Mouse (Mus musculus): ENCODE results near the gene Terf2ip. TPM values are rescaled to one million over a fixed set of nuclear protein-coding genes. Genes with fewer than 3 reads are reported as not detected.

Gene Terf2ip
- polyA plus RNA-seq (2014; fragmentation: Nextera tagmentation; extraction: Ambion mirVana): 29.9 and 31.3 TPM in 2 replicates

GRCm38 (mm10) chr8:112010997-112011815 lies at the start of gene Terf2ip, which contains the start of gene Kars:
TSS of gene Terf2ip (plus strand) at chr8:112011398.
TSS of gene Kars (minus strand) at chr8:112011323.
- WGBS: under 1% methylated on average over 61 of the region's 61 CpGs
- peak within 1 kb of the TSS; percentile 97 for H3K4me2 ChIP-seq
- no peaks in the 10 kb centered on the region for H3K27me3 ChIP-seq (ENCODE audit: control insufficient read depth, insufficient read depth, low read length)
- peak; percentile 98 for DNase-seq (ENCODE audit: low spot score, missing footprints)
- H3K9me3 ChIP-seq (ENCODE audit: control insufficient read depth, low read length): no peaks in the 10 kb centered on the region
- no peaks in the 10 kb centered on the region; the same call in 1 of the 2 replicates for H3K36me3 ChIP-seq (ENCODE audit: control insufficient read depth, insufficient read depth, low read length)
- H3K27ac ChIP-seq (ENCODE audit: low read depth, low read length): peak within 1 kb of the TSS; percentile 40; the same call in 1 of the 2 replicates
- ATAC-seq (ENCODE audit: low FRiP score): peak; percentile 94
- H3K4me1 ChIP-seq (ENCODE audit: control insufficient read depth, insufficient read depth, low read length): peaks cover 14% of the 10 kb centered on the region
- peak within 1 kb of the TSS; percentile 86 for H3K9ac ChIP-seq (ENCODE audit: low read length)
- peak within 1 kb of the TSS; percentile 92 for H3K4me3 ChIP-seq (ENCODE audit: low read depth, low read length)

DNA sequence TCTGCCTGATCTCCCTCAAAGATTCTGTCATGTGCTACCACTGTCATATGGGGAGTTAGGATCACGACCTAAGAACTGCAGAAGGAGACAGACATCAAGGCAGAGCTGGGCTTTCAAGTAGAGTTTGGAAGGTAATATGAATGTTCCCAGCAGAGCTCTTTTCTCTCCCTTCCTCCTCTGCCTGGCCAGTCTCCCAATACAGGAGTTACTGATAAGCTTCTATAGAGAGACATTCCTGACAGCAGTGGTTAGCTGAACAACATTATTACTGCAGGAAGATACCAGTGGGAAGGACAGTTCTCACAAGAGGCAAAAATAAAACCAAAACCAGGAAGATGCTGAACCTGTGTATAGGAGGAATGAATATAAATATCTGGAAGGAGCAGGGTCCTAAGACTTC lies 48.6 kb upstream of the Terf2ip start:
- no peak for DNase-seq (ENCODE audit: low spot score, missing footprints)
- Histone ChIP-seq H3K36me3 (ENCODE audit: control insufficient read depth, insufficient read depth, low read length) (peaks cover 2% of the 10 kb centered on the region; the same call in 1 of the 2 replicates), H3K9me3 (ENCODE audit: control insufficient read depth, low read length) (no peaks in the 10 kb centered on the region), H3K27ac (ENCODE audit: low read depth, low read length) (no peak overlapping the region), H3K4me3 (ENCODE audit: low read depth, low read length) (no peak overlapping the region), H3K9ac (ENCODE audit: low read length) (no peak overlapping the region), H3K27me3 (ENCODE audit: control insufficient read depth, insufficient read depth, low read length) (no peaks in the 10 kb centered on the region), H3K4me2 (no peak overlapping the region), H3K4me1 (ENCODE audit: control insufficient read depth, insufficient read depth, low read length) (no peaks in the 10 kb centered on the region)
- ATAC-seq (ENCODE audit: low FRiP score): no peak
- 93% methylated on average over 1 of the region's 1 CpGs for WGBS

- H3K4me3 ChIP-seq (ENCODE audit: low read depth, low read length): no peak overlapping the region
- DNase-seq (ENCODE audit: low spot score, missing footprints) (no peak), ATAC-seq (ENCODE audit: low FRiP score) (no peak)
- no peak overlapping the region for H3K9ac ChIP-seq (ENCODE audit: low read length)
- 72% methylated on average over 10 of the region's 10 CpGs for WGBS
- no peak overlapping the region for H3K27ac ChIP-seq (ENCODE audit: low read depth, low read length)
- H3K36me3 ChIP-seq (ENCODE audit: control insufficient read depth, insufficient read depth, low read length): no peaks in the 10 kb centered on the region; the same call in 1 of the 2 replicates
- H3K4me1 ChIP-seq (ENCODE audit: control insufficient read depth, insufficient read depth, low read length): no peaks in the 10 kb centered on the region
- H3K4me2 ChIP-seq: no peak overlapping the region
- H3K9me3 ChIP-seq (ENCODE audit: control insufficient read depth, low read length): no peaks in the 10 kb centered on the region
- H3K27me3 ChIP-seq (ENCODE audit: control insufficient read depth, insufficient read depth, low read length): no peaks in the 10 kb centered on the region
Measured at GRCm38 (mm10) chr8:111963091-111963490, 48.1 kb upstream of the Terf2ip start.

- no peak overlapping the region for H3K9ac ChIP-seq (ENCODE audit: low read length)
- no peak for ATAC-seq (ENCODE audit: low FRiP score)
- no peak overlapping the region for H3K4me3 ChIP-seq (ENCODE audit: low read depth, low read length)
- H3K4me2 ChIP-seq: no peak overlapping the region
- H3K27ac ChIP-seq (ENCODE audit: low read depth, low read length): no peak overlapping the region
- no peak for DNase-seq (ENCODE audit: low spot score, missing footprints)
- H3K4me1 ChIP-seq (ENCODE audit: control insufficient read depth, insufficient read depth, low read length): no peaks in the 10 kb centered on the region
- WGBS: 74% methylated on average over 4 of the region's 4 CpGs
- no peaks in the 10 kb centered on the region for H3K27me3 ChIP-seq (ENCODE audit: control insufficient read depth, insufficient read depth, low read length)
- H3K36me3 ChIP-seq (ENCODE audit: control insufficient read depth, insufficient read depth, low read length): no peaks in the 10 kb centered on the region; the same call in 1 of the 2 replicates
- no peaks in the 10 kb centered on the region for H3K9me3 ChIP-seq (ENCODE audit: control insufficient read depth, low read length)
Measured at GRCm38 (mm10) chr8:111963546-111963945, 47.7 kb upstream of the Terf2ip start.

- H3K27ac ChIP-seq (ENCODE audit: low read depth, low read length): no peak overlapping the region
- no peak overlapping the region for H3K4me2 ChIP-seq
- H3K36me3 ChIP-seq (ENCODE audit: control insufficient read depth, insufficient read depth, low read length): no peaks in the 10 kb centered on the region
- H3K4me1 ChIP-seq (ENCODE audit: control insufficient read depth, insufficient read depth, low read length): no peaks in the 10 kb centered on the region
- H3K9ac ChIP-seq (ENCODE audit: low read length): no peak overlapping the region
- H3K9me3 ChIP-seq (ENCODE audit: control insufficient read depth, low read length): no peaks in the 10 kb centered on the region
- DNase-seq (ENCODE audit: low spot score, missing footprints) (no peak), ATAC-seq (ENCODE audit: low FRiP score) (no peak)
- H3K4me3 ChIP-seq (ENCODE audit: low read depth, low read length): no peak overlapping the region
- H3K27me3 ChIP-seq (ENCODE audit: control insufficient read depth, insufficient read depth, low read length): no peaks in the 10 kb centered on the region
- 64% methylated on average over 5 of the region's 5 CpGs for WGBS
Measured at GRCm38 (mm10) chr8:111964351-111964750, 46.8 kb upstream of the Terf2ip start.

GRCm38 (mm10) chr8:111964849-111965561 lies 46.2 kb upstream of the Terf2ip start:
- Histone ChIP-seq H3K27ac (ENCODE audit: low read depth, low read length) (no peak overlapping the region), H3K27me3 (ENCODE audit: control insufficient read depth, insufficient read depth, low read length) (no peaks in the 10 kb centered on the region), H3K4me1 (ENCODE audit: control insufficient read depth, insufficient read depth, low read length) (no peaks in the 10 kb centered on the region), H3K9me3 (ENCODE audit: control insufficient read depth, low read length) (no peaks in the 10 kb centered on the region), H3K36me3 (ENCODE audit: control insufficient read depth, insufficient read depth, low read length) (no peaks in the 10 kb centered on the region), H3K4me2 (no peak overlapping the region), H3K9ac (ENCODE audit: low read length) (no peak overlapping the region), H3K4me3 (ENCODE audit: low read depth, low read length) (no peak overlapping the region)
- no peak for ATAC-seq (ENCODE audit: low FRiP score)
- DNase-seq (ENCODE audit: low spot score, missing footprints): no peak
- WGBS: 81% methylated on average over 7 of the region's 7 CpGs

GRCm38 (mm10) chr8:111967246-111967870 lies 43.8 kb upstream of the Terf2ip start:
- H3K27me3 ChIP-seq (ENCODE audit: control insufficient read depth, insufficient read depth, low read length): no peaks in the 10 kb centered on the region
- H3K9ac ChIP-seq (ENCODE audit: low read length): no peak overlapping the region
- no peaks in the 10 kb centered on the region for H3K36me3 ChIP-seq (ENCODE audit: control insufficient read depth, insufficient read depth, low read length)
- H3K4me1 ChIP-seq (ENCODE audit: control insufficient read depth, insufficient read depth, low read length): no peaks in the 10 kb centered on the region
- no peak overlapping the region for H3K27ac ChIP-seq (ENCODE audit: low read depth, low read length)
- H3K4me3 ChIP-seq (ENCODE audit: low read depth, low read length): no peak overlapping the region
- ATAC-seq (ENCODE audit: low FRiP score) (no peak), DNase-seq (ENCODE audit: low spot score, missing footprints) (no peak)
- WGBS: 88% methylated on average over 5 of the region's 5 CpGs
- no peak overlapping the region for H3K4me2 ChIP-seq
- H3K9me3 ChIP-seq (ENCODE audit: control insufficient read depth, low read length): no peaks in the 10 kb centered on the region

- no peaks in the 10 kb centered on the region for H3K27me3 ChIP-seq (ENCODE audit: control insufficient read depth, insufficient read depth, low read length)
- no peak overlapping the region for H3K4me2 ChIP-seq
- H3K4me1 ChIP-seq (ENCODE audit: control insufficient read depth, insufficient read depth, low read length): no peaks in the 10 kb centered on the region
- ATAC-seq (ENCODE audit: low FRiP score) (no peak), DNase-seq (ENCODE audit: low spot score, missing footprints) (no peak)
- H3K9me3 ChIP-seq (ENCODE audit: control insufficient read depth, low read length): no peaks in the 10 kb centered on the region
- H3K36me3 ChIP-seq (ENCODE audit: control insufficient read depth, insufficient read depth, low read length): peaks cover 4% of the 10 kb centered on the region; the same call in 1 of the 2 replicates
- WGBS: 83% methylated on average over 10 of the region's 10 CpGs
- no peak overlapping the region for H3K4me3 ChIP-seq (ENCODE audit: low read depth, low read length)
- no peak overlapping the region for H3K27ac ChIP-seq (ENCODE audit: low read depth, low read length)
- H3K9ac ChIP-seq (ENCODE audit: low read length): no peak overlapping the region
Measured at GRCm38 (mm10) chr8:111968541-111968940, 42.7 kb upstream of the Terf2ip start.
